Comparison of ENCODE assay signal across 10 mouse cellular contexts in genomic region chr14:28740076-28740475, GRCm38 (mm10).
"Had no signal": no experiment of that assay in that cellular context is flagged by ENCODE, and none has a peak within 500 bp of the region (broad histone marks: within the 10 kb centered on the region; RNA-seq: fewer than 3 reads in every experiment).

No protein-coding gene starts in this region.

- DNase-seq: kidney, adult 11 months; lung, adult 18-20 months; lung, postnatal 14 days; right cerebral cortex, postnatal 14 days; thymus, adult 18-20 months; thymus, postnatal 25 days had no signal

- H3K4me2 ChIP-seq: limb, embryonic 12.5 days; midbrain, embryonic 13.5 days had no signal

- ATAC-seq: midbrain, embryonic 13.5 days had no signal

- H3K36me3 ChIP-seq: limb, embryonic 12.5 days; midbrain, embryonic 13.5 days had no signal

- H3K9me3 ChIP-seq: limb, embryonic 12.5 days; midbrain, embryonic 13.5 days had no signal

- H3K4me1 ChIP-seq: midbrain, embryonic 13.5 days had no signal

- H3K27me3 ChIP-seq: limb, embryonic 12.5 days; midbrain, embryonic 13.5 days had no signal

- H3K9ac ChIP-seq: limb, embryonic 12.5 days; liver, embryonic 14.5 days; midbrain, embryonic 13.5 days had no signal

- H3K4me3 ChIP-seq: left cerebral cortex, adult 2 months; limb, embryonic 12.5 days; midbrain, embryonic 13.5 days had no signal

- H3K27ac ChIP-seq: left cerebral cortex, adult 2 months; limb, embryonic 12.5 days; liver, embryonic 14.5 days; midbrain, embryonic 13.5 days had no signal
